ENCODE assay signal across 8 mouse cellular contexts in the genomic region with DNA sequence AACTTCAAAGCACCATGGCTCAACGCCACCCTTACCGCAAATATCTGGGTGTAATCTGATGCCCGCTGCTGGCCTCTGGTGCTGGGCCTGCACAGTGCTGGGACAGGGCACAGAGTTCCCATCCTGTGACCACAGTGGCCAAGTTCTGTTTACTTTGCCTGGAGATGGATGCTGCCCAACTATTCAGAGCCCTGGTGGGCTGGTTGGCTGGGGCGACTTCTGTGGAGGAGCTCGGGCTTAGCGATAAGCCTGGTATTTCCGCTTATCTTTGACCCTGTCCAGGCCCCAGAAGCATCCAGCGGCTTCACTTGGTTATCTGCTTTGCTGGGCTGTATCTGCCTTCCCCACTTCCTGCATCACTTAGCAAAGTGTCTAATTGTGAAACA. TPM values are rescaled to one million over a fixed set of nuclear protein-coding genes. Genes with fewer than 3 reads are reported as not detected.
DNase-seq lines count a peak whose midpoint lies in the region; ATAC-seq and TF ChIP-seq lines count a peak whose summit lies in the region.

No protein-coding gene starts in this region.

- no peaks in the 10 kb centered on the region for H3K9me3 ChIP-seq in heart, embryonic 14.5 days (ENCODE audit: control insufficient read depth, low read length)
- H3K9me3 ChIP-seq in limb, embryonic 13.5 days = no peaks in the 10 kb centered on the region

- TF ChIP-seq CTCF in cerebellum, adult 2 months (IDR thresholded peaks at IDR 0.05; ENCODE audit: borderline replicate concordance, insufficient read depth, low read depth, low read length) = no peak

- peaks cover 32 to 58% of the 10 kb centered on the region in 2 experiments for H3K4me1 ChIP-seq in heart, embryonic 14.5 days (ENCODE audit: control insufficient read depth in 2 of 2, insufficient read depth in 2 of 2, low read length in 2 of 2)
- H3K4me1 ChIP-seq in limb, embryonic 13.5 days = peaks cover 26% of the 10 kb centered on the region
- no peaks in the 10 kb centered on the region for H3K4me1 ChIP-seq in cerebellum, adult 2 months (ENCODE audit: control insufficient read depth, insufficient read depth, low read length)

- DNase-seq in urinary bladder, postnatal 14 days (ENCODE audit: low spot score) = peak; percentile 43
- DNase-seq in urinary bladder, adult 18-20 months (ENCODE audit: low spot score in 2 of 2) = no peak
- peak; percentile 70 for DNase-seq in ovary, adult 18-20 months (ENCODE audit: low spot score)
- DNase-seq in cerebellum, adult 2 months = no peak
- no peak for DNase-seq in T-cell, adult 2 months (ENCODE audit: low spot score)

- peak overlapping the region; percentile 66 for H3K4me2 ChIP-seq in heart, embryonic 14.5 days (ENCODE audit: low read length)
- no peak overlapping the region for H3K4me2 ChIP-seq in limb, embryonic 13.5 days (replicated peaks)

- peak overlapping the region; percentile 62 for H3K9ac ChIP-seq in heart, embryonic 14.5 days (ENCODE audit: low read length)
- H3K9ac ChIP-seq in limb, embryonic 13.5 days = no peak overlapping the region

- peak overlapping the region; percentile 97 to 98 for H3K27ac ChIP-seq in heart, embryonic 14.5 days (replicated peaks in 1 of 2; ENCODE audit: control insufficient read depth in 1 of 2, insufficient read depth in 1 of 2, low read depth in 2 of 2, low read length in 2 of 2)
- 0 out of 2 replicates have a peak overlapping the region, but pooled peaks have one; percentile 4 for H3K27ac ChIP-seq in limb, embryonic 13.5 days
- H3K27ac ChIP-seq in cerebellum, adult 2 months (ENCODE audit: insufficient read depth, low read length) = no peak overlapping the region

- TF ChIP-seq POLR2A in cerebellum, adult 2 months (IDR thresholded peaks at IDR 0.05; ENCODE audit: borderline replicate concordance, insufficient read depth, low read length) = no peak

- no peaks in the 10 kb centered on the region for H3K27me3 ChIP-seq in heart, embryonic 14.5 days (ENCODE audit: control insufficient read depth, insufficient read depth, low read length)
- H3K27me3 ChIP-seq in limb, embryonic 13.5 days = no peaks in the 10 kb centered on the region
- H3K27me3 ChIP-seq in cerebellum, adult 2 months (ENCODE audit: control insufficient read depth, insufficient read depth, low read length) = no peaks in the 10 kb centered on the region

- H3K36me3 ChIP-seq in heart, embryonic 14.5 days (ENCODE audit: control insufficient read depth, insufficient read depth, low read length) = no peaks in the 10 kb centered on the region
- no peaks in the 10 kb centered on the region for H3K36me3 ChIP-seq in limb, embryonic 13.5 days

- ATAC-seq in heart, embryonic 14.5 days (ENCODE audit: insufficient number of reproducible peaks, insufficient read depth, low FRiP score, low read depth) = peak; percentile 91
- ATAC-seq in limb, embryonic 13.5 days (ENCODE audit: low FRiP score, low read depth) = no peak
- no peak for ATAC-seq in monocyte, adult 5-6 weeks (replicated peaks; ENCODE audit: insufficient number of reproducible peaks, low FRiP score, low TSS enrichment, poor library complexity, severe bottlenecking)

- 2% methylated on average over 8 of the region's 8 CpGs for WGBS in heart, embryonic 14.5 days
- 67% methylated on average over 8 of the region's 8 CpGs for WGBS in limb, embryonic 13.5 days
- WGBS in cerebellum, adult 2 months = 44% methylated on average over 8 of the region's 8 CpGs

- H3K4me3 ChIP-seq in heart, embryonic 14.5 days (ENCODE audit: control insufficient read depth in 1 of 2, insufficient read depth in 1 of 2, low read depth in 1 of 2, low read length in 2 of 2) = peak overlapping the region; percentile 22 to 30
- H3K4me3 ChIP-seq in limb, embryonic 13.5 days = no peak overlapping the region
- H3K4me3 ChIP-seq in cerebellum, adult 2 months (replicated peaks; ENCODE audit: insufficient read depth, low read depth, low read length) = no peak overlapping the region

RNA-seq across cellular contexts. Expression of a gene that starts 5.3 kb away (rescaled TPM):
- 244 and 271 TPM in 2 replicates for polyA plus RNA-seq in heart, embryonic 14.5 days (2014; fragmentation: Nextera tagmentation; extraction: Ambion mirVana)
- polyA plus RNA-seq in limb, embryonic 13.5 days (2015; fragmentation: Nextera tagmentation; extraction: Ambion mirVana) = 1.6 TPM in 2 replicates
- 0.10 to 13.1 TPM (median 7.9 TPM) in 3 replicates for total RNA-seq in monocyte, adult 5-6 weeks (2017)
- 0.03 and 0.08 TPM in 2 replicates for polyA plus RNA-seq in cerebellum, adult 2 months (2012; rRNA removed)

RNA-seq across cellular contexts. Expression of a gene that starts 51.8 kb away (rescaled TPM):
- 58.9 and 62.5 TPM in 2 replicates for polyA plus RNA-seq in heart, embryonic 14.5 days (2014; fragmentation: Nextera tagmentation; extraction: Ambion mirVana)
- 52.1 and 55.4 TPM in 2 replicates for polyA plus RNA-seq in limb, embryonic 13.5 days (2015; fragmentation: Nextera tagmentation; extraction: Ambion mirVana)
- total RNA-seq in monocyte, adult 5-6 weeks (2017) = 22.8 to 81.0 TPM (median 62.0 TPM) in 3 replicates
- 13.8 and 15.5 TPM in 2 replicates for polyA plus RNA-seq in cerebellum, adult 2 months (2012; rRNA removed)

Comparison
In these comparisons a context has a peak if more than half of its experiments do, and no peak if none do; other contexts are left out.
1. DNase-seq: peak in urinary bladder, postnatal 14 days (single experiment) and ovary, adult 18-20 months (single experiment); none in urinary bladder, adult 18-20 months (0 of 2), cerebellum, adult 2 months (0 of 2) and T-cell, adult 2 months (single experiment).
2. H3K4me3 ChIP-seq: peak in heart, embryonic 14.5 days (2 of 2); none in limb, embryonic 13.5 days (single experiment) and cerebellum, adult 2 months (single experiment).
3. RNA of a gene that starts 5.3 kb away (polyA plus RNA-seq): 244 to 271 TPM in heart, embryonic 14.5 days; 1.6 TPM in limb, embryonic 13.5 days and 0.03 to 0.08 TPM in cerebellum, adult 2 months; every median in the first group is over 10 times any median in the second.